Comparison of ENCODE assay signal across 8 mouse cellular contexts in genomic region chr8:111932580-111933336, GRCm38 (mm10). TPM values are rescaled to one million over a fixed set of nuclear protein-coding genes. Genes with fewer than 3 reads are reported as not detected.
DNase-seq lines count a peak whose midpoint lies in the region; ATAC-seq and TF ChIP-seq lines count a peak whose summit lies in the region.

No protein-coding gene starts in this region.

- H3K4me3 ChIP-seq in left cerebral cortex, adult 2 months: peak overlapping the region; percentile 88
- H3K4me3 ChIP-seq in hindbrain, embryonic 14.5 days (replicated peaks; ENCODE audit: low read length): peak overlapping the region; percentile 76
- H3K4me3 ChIP-seq in midbrain, postnatal 0 days (ENCODE audit: low read depth, low read length): peak overlapping the region; percentile 78

- H3K36me3 ChIP-seq in hindbrain, embryonic 14.5 days (replicated peaks; ENCODE audit: control insufficient read depth, insufficient read depth): no peaks in the 10 kb centered on the region
- no peaks in the 10 kb centered on the region for H3K36me3 ChIP-seq in midbrain, postnatal 0 days (ENCODE audit: insufficient read depth, low read length)

- H3K9ac ChIP-seq in hindbrain, embryonic 14.5 days: peak overlapping the region; percentile 76
- peak overlapping the region; percentile 81 for H3K9ac ChIP-seq in midbrain, postnatal 0 days (replicated peaks; ENCODE audit: low read length, poor library complexity, severe bottlenecking)

- H3K4me1 ChIP-seq in hindbrain, embryonic 14.5 days (replicated peaks; ENCODE audit: control insufficient read depth, insufficient read depth, low read length): peaks cover 4% of the 10 kb centered on the region
- 0 out of 2 replicates have a peak, but pooled peaks cover 3% of the 10 kb centered on the region for H3K4me1 ChIP-seq in midbrain, postnatal 0 days (ENCODE audit: insufficient read depth, low read length)

- peak overlapping the region; percentile 74 for H3K4me2 ChIP-seq in hindbrain, embryonic 14.5 days (replicated peaks)
- peak overlapping the region; percentile 93 for H3K4me2 ChIP-seq in midbrain, postnatal 0 days (ENCODE audit: low read depth, low read length, poor library complexity, severe bottlenecking)

- H3K27me3 ChIP-seq in hindbrain, embryonic 14.5 days (ENCODE audit: control insufficient read depth, insufficient read depth, low read length): no peaks in the 10 kb centered on the region
- no peaks in the 10 kb centered on the region for H3K27me3 ChIP-seq in midbrain, postnatal 0 days (ENCODE audit: insufficient read depth, low read length)

- DNase-seq in left cerebral cortex, adult 2 months (ENCODE audit: extremely low spot score in 1 of 2, low spot score in 2 of 2): no peak
- DNase-seq in left cerebral cortex, adult 11 months (ENCODE audit: low spot score): no peak
- peak; percentile 50 for DNase-seq in cerebellum, adult 8-10 months
- DNase-seq in gastrocnemius, adult 18-20 months (ENCODE audit: low spot score): peak; percentile 73
- peak; percentile 42 for DNase-seq in hindbrain, embryonic 14.5 days (ENCODE audit: low spot score)
- DNase-seq in liver: peak; percentile 87
- DNase-seq in midbrain, postnatal 0 days (ENCODE audit: low spot score): peak; percentile 60
- DNase-seq in thymus, postnatal 0 days (ENCODE audit: low spot score): peak; percentile 33

- intact Hi-C loops in left cerebral cortex, adult 2 months (cut with DNase I): no loop called here

- peak overlapping the region; percentile 81 for H3K27ac ChIP-seq in left cerebral cortex, adult 2 months
- peak overlapping the region; percentile 91 for H3K27ac ChIP-seq in hindbrain, embryonic 14.5 days
- H3K27ac ChIP-seq in midbrain, postnatal 0 days (ENCODE audit: low read depth, low read length): peak overlapping the region; percentile 89

- no peaks in the 10 kb centered on the region for H3K9me3 ChIP-seq in hindbrain, embryonic 14.5 days (ENCODE audit: control insufficient read depth, low read length)
- no peaks in the 10 kb centered on the region for H3K9me3 ChIP-seq in midbrain, postnatal 0 days (ENCODE audit: low read length)

- TF ChIP-seq CTCF in left cerebral cortex, adult 2 months (IDR thresholded peaks at IDR 0.05): no peak
- no peak for TF ChIP-seq CTCF in midbrain, postnatal 0 days (IDR thresholded peaks at IDR 0.05)

- 0 out of 2 replicates have a peak, but pooled peaks have one; percentile 25 for ATAC-seq in hindbrain, embryonic 14.5 days (ENCODE audit: low FRiP score)
- no peak for ATAC-seq in midbrain, postnatal 0 days (ENCODE audit: low FRiP score)

- WGBS in hindbrain, embryonic 14.5 days: 30% methylated on average over 19 of the region's 19 CpGs
- WGBS in midbrain, postnatal 0 days: 33% methylated on average over 19 of the region's 19 CpGs

RNA-seq across cellular contexts. Expression of gene Tmem231, which starts 0.9 kb away (rescaled TPM):
- 10 to 100 TPM; 11.7 to 13.2 TPM for total RNA-seq in left cerebral cortex, adult 2 months (2021)
- 1 to 10 TPM in 1 of 2 experiments, under 1 TPM in 1; 0.91 to 1.0 TPM for total RNA-seq in gastrocnemius, adult 18-20 months (2021)
- polyA plus RNA-seq in hindbrain, embryonic 14.5 days (2014; fragmentation: Nextera tagmentation; extraction: Ambion mirVana): 15.3 and 19.6 TPM in 2 replicates
- total RNA-seq in midbrain, postnatal 0 days (2014; rRNA removed): 21.3 and 23.7 TPM in 2 replicates
- 17.3 and 18.7 TPM in 2 replicates for polyA plus RNA-seq in midbrain, postnatal 0 days (2015; fragmentation: Nextera tagmentation; extraction: Ambion mirVana)
- 1.5 and 2.2 TPM in 2 replicates for polyA plus RNA-seq in thymus, postnatal 0 days (2015; fragmentation: Nextera tagmentation; extraction: Ambion mirVana)

RNA-seq across cellular contexts. Expression of gene Gabarapl2, which starts 7.7 kb away (rescaled TPM):
- 100 to 1,000 TPM; 209 to 211 TPM for total RNA-seq in left cerebral cortex, adult 2 months (2021)
- total RNA-seq in gastrocnemius, adult 18-20 months (2021): 100 to 1,000 TPM in 1 of 2 experiments, 10 to 100 TPM in 1; 91.4 to 110 TPM
- 454 and 472 TPM in 2 replicates for polyA plus RNA-seq in hindbrain, embryonic 14.5 days (2014; fragmentation: Nextera tagmentation; extraction: Ambion mirVana)
- 117 and 121 TPM in 2 replicates for total RNA-seq in midbrain, postnatal 0 days (2014; rRNA removed)
- 459 and 469 TPM in 2 replicates for polyA plus RNA-seq in midbrain, postnatal 0 days (2015; fragmentation: Nextera tagmentation; extraction: Ambion mirVana)
- polyA plus RNA-seq in thymus, postnatal 0 days (2015; fragmentation: Nextera tagmentation; extraction: Ambion mirVana): 278 and 281 TPM in 2 replicates

RNA-seq across cellular contexts. Expression of gene Chst5, which starts 22.5 kb away (rescaled TPM):
- total RNA-seq in left cerebral cortex, adult 2 months (2021): under 1 TPM; 0.29 to 0.51 TPM
- under 1 TPM in 1 of 2 experiments, not detected in 1; 0.09 TPM for total RNA-seq in gastrocnemius, adult 18-20 months (2021)
- polyA plus RNA-seq in hindbrain, embryonic 14.5 days (2014; fragmentation: Nextera tagmentation; extraction: Ambion mirVana): 2.7 and 4.3 TPM in 2 replicates
- total RNA-seq in midbrain, postnatal 0 days (2014; rRNA removed): 2.9 and 5.2 TPM in 2 replicates
- 3.4 and 3.6 TPM in 2 replicates for polyA plus RNA-seq in midbrain, postnatal 0 days (2015; fragmentation: Nextera tagmentation; extraction: Ambion mirVana)
- polyA plus RNA-seq in thymus, postnatal 0 days (2015; fragmentation: Nextera tagmentation; extraction: Ambion mirVana): 0.09 and 0.27 TPM in 2 replicates

RNA-seq across cellular contexts. Expression of gene Tmem170, which starts 56.2 kb away (rescaled TPM):
- 1 to 10 TPM; 3.0 to 3.4 TPM for total RNA-seq in left cerebral cortex, adult 2 months (2021)
- 1 to 10 TPM; 2.0 to 2.3 TPM for total RNA-seq in gastrocnemius, adult 18-20 months (2021)
- polyA plus RNA-seq in hindbrain, embryonic 14.5 days (2014; fragmentation: Nextera tagmentation; extraction: Ambion mirVana): 2.8 and 3.7 TPM in 2 replicates
- total RNA-seq in midbrain, postnatal 0 days (2014; rRNA removed): 3.6 TPM in 2 replicates
- polyA plus RNA-seq in midbrain, postnatal 0 days (2015; fragmentation: Nextera tagmentation; extraction: Ambion mirVana): 2.1 and 2.7 TPM in 2 replicates
- 5.2 and 6.1 TPM in 2 replicates for polyA plus RNA-seq in thymus, postnatal 0 days (2015; fragmentation: Nextera tagmentation; extraction: Ambion mirVana)

RNA-seq across cellular contexts. Expression of gene Adat1, which starts 59.3 kb away (rescaled TPM):
- total RNA-seq in left cerebral cortex, adult 2 months (2021): 1 to 10 TPM; 6.4 to 6.6 TPM
- 1 to 10 TPM; 1.6 to 2.1 TPM for total RNA-seq in gastrocnemius, adult 18-20 months (2021)
- 4.9 and 6.0 TPM in 2 replicates for polyA plus RNA-seq in hindbrain, embryonic 14.5 days (2014; fragmentation: Nextera tagmentation; extraction: Ambion mirVana)
- 3.4 and 5.2 TPM in 2 replicates for total RNA-seq in midbrain, postnatal 0 days (2014; rRNA removed)
- 3.8 and 4.7 TPM in 2 replicates for polyA plus RNA-seq in midbrain, postnatal 0 days (2015; fragmentation: Nextera tagmentation; extraction: Ambion mirVana)
- 4.6 and 5.4 TPM in 2 replicates for polyA plus RNA-seq in thymus, postnatal 0 days (2015; fragmentation: Nextera tagmentation; extraction: Ambion mirVana)

Comparison
In these comparisons a context has a peak if more than half of its experiments do, and no peak if none do; other contexts are left out.
1. DNase-seq: peak in cerebellum, adult 8-10 months (single experiment), gastrocnemius, adult 18-20 months (single experiment), hindbrain, embryonic 14.5 days (single experiment), liver (single experiment), midbrain, postnatal 0 days (single experiment) and thymus, postnatal 0 days (single experiment); none in left cerebral cortex, adult 2 months (0 of 2) and left cerebral cortex, adult 11 months (single experiment).
2. RNA of gene Tmem231, which starts 0.9 kb away (total RNA-seq): 21.3 to 23.7 TPM in midbrain, postnatal 0 days and 11.7 to 13.2 TPM in left cerebral cortex, adult 2 months; 0.91 to 1.0 TPM in gastrocnemius, adult 18-20 months; every median in the first group is over 4 times any median in the second.
3. Peak in every context shown above with its lines, with median percentiles within 50 percentile points of each other: H3K27ac ChIP-seq and H3K4me3 ChIP-seq.